Mouse (Mus musculus): ENCODE data around the gene Cenpi.

GRCm38 (mm10) chrX:134384896-134385295, 77.0 kb downstream of the Cenpi start:
- TF ChIP-seq MXI1 (IDR thresholded peaks at IDR 0.05; ENCODE audit: low read depth, low read length) (no peak), CTCF (conservative IDR thresholded peaks at IDR 0.05 in 1 of 2, IDR thresholded peaks at IDR 0.05 in 1 of 2; ENCODE audit: low read depth in 2 of 2, low read length in 2 of 2) (no peak), POLR2A (IDR thresholded peaks at IDR 0.05; ENCODE audit: low read depth, low read length) (no peak), USF2 (conservative IDR thresholded peaks at IDR 0.05; ENCODE audit: low read depth, low read length) (no peak), ZC3H11A (IDR thresholded peaks at IDR 0.05; ENCODE audit: low read depth, low read length) (no peak), MAX (IDR thresholded peaks at IDR 0.05; ENCODE audit: low read length) (no peak), E2F4 (IDR thresholded peaks at IDR 0.05; ENCODE audit: insufficient replicate concordance, low read depth, low read length) (no peak), EP300 (IDR thresholded peaks at IDR 0.05; ENCODE audit: low read length) (no peak), NRF1 (IDR thresholded peaks at IDR 0.05; ENCODE audit: low read depth, low read length) (no peak), CHD1 (IDR thresholded peaks at IDR 0.05; ENCODE audit: low read depth, low read length) (no peak), ETS1 (conservative IDR thresholded peaks at IDR 0.05; ENCODE audit: low read depth, low read length) (no peak), TBP (conservative IDR thresholded peaks at IDR 0.05; ENCODE audit: low read depth, low read length) (no peak)
